Mouse (Mus musculus): ENCODE measurements around the gene Anxa7. TPM values are rescaled to one million over a fixed set of nuclear protein-coding genes. Genes with fewer than 3 reads are reported as not detected.

Anxa7 gene
- polyA plus RNA-seq (2012; rRNA removed): 89.2 and 116 TPM in 2 replicates

GRCm38 (mm10) chr14:20479291-20480194 lies at the start of gene Anxa7:
Anxa7 (minus strand) TSS chr14:20480133.

DNA sequence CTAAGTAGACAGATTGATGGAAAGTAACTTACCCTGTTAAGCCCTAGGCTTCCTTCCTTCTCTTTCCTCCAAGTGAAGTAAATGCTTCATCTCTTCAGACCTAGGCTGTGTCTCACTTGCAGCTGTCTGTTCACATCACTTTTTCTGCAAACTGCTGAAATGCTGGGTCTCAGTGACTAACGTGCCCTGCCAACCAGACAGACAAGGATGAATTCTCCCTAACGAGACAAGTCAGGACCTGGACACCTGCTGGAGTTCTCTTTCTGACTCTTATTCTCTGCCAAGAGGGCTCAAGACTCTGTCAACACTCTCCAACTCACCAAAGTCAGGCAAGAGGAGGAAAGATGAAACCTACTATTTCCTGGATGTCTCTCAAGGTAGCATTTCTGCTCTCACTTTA lies 16.7 kb upstream of the Anxa7 start, which contains the start of gene Mss51:
Gene Mss51, minus strand, starts transcription at position 299 of the 400 bp plus-strand sequence.

DNA sequence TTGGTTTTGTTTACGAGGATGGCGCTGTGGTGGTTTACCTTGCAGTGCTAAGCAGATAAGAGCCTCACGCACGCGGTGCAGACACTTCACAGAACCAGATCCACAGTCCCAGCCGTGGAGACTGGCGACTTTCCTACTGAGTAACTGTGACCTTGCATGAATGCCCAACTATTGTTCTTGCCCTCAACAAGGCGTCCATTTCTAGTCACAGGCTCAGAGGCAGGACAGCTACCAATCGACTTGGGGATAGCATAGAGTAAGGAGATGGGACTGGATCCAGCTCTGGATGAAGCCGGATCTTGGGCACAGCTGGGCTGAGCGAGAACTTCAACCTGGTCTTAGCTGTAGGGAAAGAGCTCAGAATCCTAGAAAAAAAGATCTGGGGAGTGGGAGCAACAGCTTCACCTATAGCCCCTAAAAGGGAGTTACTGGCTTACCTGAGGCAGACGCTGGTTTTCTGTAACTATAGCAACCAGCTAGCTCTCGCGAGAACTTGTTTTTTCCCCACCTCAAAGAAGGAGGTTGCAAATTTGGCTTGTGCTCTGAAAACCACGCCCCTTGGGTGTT lies 28.1 kb downstream of the Anxa7 start, which contains the start of gene Cfap70:
Gene Cfap70, minus strand, starts transcription at position 462 of the 567 bp plus-strand sequence.

Other genes with a start within 250 kb of the Anxa7 start
- gene Kcnk16, start 210.9 kb downstream of the Anxa7 start, polyA plus RNA-seq (2012; rRNA removed): 1.3 and 1.6 TPM in 2 replicates
- 10.4 and 12.2 TPM in 2 replicates for gene Nudt13, start 185.4 kb downstream of the Anxa7 start, polyA plus RNA-seq (2012; rRNA removed)
- gene Ecd, start 132.0 kb downstream of the Anxa7 start, polyA plus RNA-seq (2012; rRNA removed): 18.9 and 21.6 TPM in 2 replicates
- 21.4 and 32.7 TPM in 2 replicates for gene Fam149b, start 132.0 kb downstream of the Anxa7 start, polyA plus RNA-seq (2012; rRNA removed)
- 53.5 and 58.6 TPM in 2 replicates for gene Dnajc9, start 91.2 kb downstream of the Anxa7 start, polyA plus RNA-seq (2012; rRNA removed)
- gene Mrps16, start 86.5 kb downstream of the Anxa7 start, polyA plus RNA-seq (2012; rRNA removed): 34.9 and 47.4 TPM in 2 replicates
- gene Cfap70, start 27.9 kb downstream of the Anxa7 start, polyA plus RNA-seq (2012; rRNA removed): 1.2 TPM in 2 replicates
- 0.30 and 0.32 TPM in 2 replicates for gene Mss51, start 16.8 kb upstream of the Anxa7 start, polyA plus RNA-seq (2012; rRNA removed)
- 6.5 and 8.3 TPM in 2 replicates for gene Ppp3cb, start 66.4 kb upstream of the Anxa7 start, polyA plus RNA-seq (2012; rRNA removed)
- 9.4 and 13.0 TPM in 2 replicates for gene Usp54, start 160.9 kb upstream of the Anxa7 start, polyA plus RNA-seq (2012; rRNA removed)
- 0.14 TPM in 1 of 2 replicates, not detected in the other for gene Myoz1, start 176.4 kb upstream of the Anxa7 start, polyA plus RNA-seq (2012; rRNA removed)
- gene Synpo2l, start 188.2 kb upstream of the Anxa7 start, polyA plus RNA-seq (2012; rRNA removed): 0.15 and 0.26 TPM in 2 replicates
- 273 and 281 TPM in 2 replicates for gene Sec24c, start 194.2 kb upstream of the Anxa7 start, polyA plus RNA-seq (2012; rRNA removed)
- gene Fut11, start 214.8 kb upstream of the Anxa7 start, polyA plus RNA-seq (2012; rRNA removed): 53.0 and 81.9 TPM in 2 replicates
- 24.3 and 35.0 TPM in 2 replicates for gene Chchd1, start 222.9 kb upstream of the Anxa7 start, polyA plus RNA-seq (2012; rRNA removed)
- 313 and 413 TPM in 2 replicates for gene Zswim8, start 227.4 kb upstream of the Anxa7 start, polyA plus RNA-seq (2012; rRNA removed)

Data from ovary, adult 2 months (tissue).